8 mouse cellular contexts compared by ENCODE assay signal in the genomic region with DNA sequence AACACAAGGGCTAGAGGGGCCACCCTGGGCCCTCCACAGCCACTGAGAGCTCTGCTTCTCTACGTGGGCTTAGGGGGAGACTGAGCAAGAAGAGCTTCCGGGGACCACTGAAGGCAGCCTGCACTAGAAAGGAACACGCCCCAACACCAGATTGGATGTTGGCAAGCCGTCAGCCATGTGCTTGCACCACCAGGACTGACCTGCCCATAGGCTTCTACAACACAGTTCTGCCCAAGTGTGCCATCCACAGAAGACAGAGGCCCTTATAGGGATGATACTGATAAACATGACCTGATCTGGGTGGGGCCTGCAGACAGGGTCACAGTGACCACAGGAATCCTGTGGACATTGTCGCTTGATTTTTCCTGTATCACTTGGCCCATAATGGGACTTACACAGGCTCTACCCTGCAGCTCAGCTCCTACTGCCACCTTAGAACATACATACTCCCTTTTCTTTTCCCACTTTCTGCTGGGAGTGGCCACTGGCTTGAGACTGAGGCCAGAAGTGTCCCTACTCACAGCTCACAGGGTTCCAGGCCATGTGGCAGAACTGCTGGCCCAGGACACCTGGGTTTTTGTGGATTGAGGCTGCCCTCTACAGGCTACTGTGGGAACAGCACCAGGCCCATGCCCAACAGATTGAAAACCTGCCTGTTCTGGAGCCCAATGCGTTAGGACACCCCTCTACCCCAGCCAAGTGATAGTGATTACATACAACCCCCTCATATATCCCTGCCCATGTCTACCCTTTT. TPM values are rescaled to one million over a fixed set of nuclear protein-coding genes. Genes with fewer than 3 reads are reported as not detected.
DNase-seq lines count a peak whose midpoint lies in the region; ATAC-seq and TF ChIP-seq lines count a peak whose summit lies in the region.

No protein-coding gene starts in this region.

- dilution Hi-C loops in CH12.LX (cut with MboI; ENCODE audit: extremely low pct_ligation_motif_present, extremely low pct_unique_long_range_greater_than_20kb, low sequenced_read_pairs) = no loop called here

- 75% methylated on average over 6 of the region's 6 CpGs for WGBS in embryonic facial prominence, embryonic 14.5 days
- 71% methylated on average over 6 of the region's 6 CpGs for WGBS in heart, postnatal 0 days
- 66% methylated on average over 6 of the region's 6 CpGs for whole genome bisulfite sequencing in liver, postnatal 0 days (ENCODE audit: insufficient replicate concordance)

- TF ChIP-seq EP300 in CH12.LX (IDR thresholded peaks at IDR 0.05; ENCODE audit: low read length) = no peak
- TF ChIP-seq EP300 in heart, postnatal 0 days (IDR thresholded peaks at IDR 0.05; ENCODE audit: low read depth) = no peak
- TF ChIP-seq EP300 in liver, postnatal 0 days (IDR thresholded peaks at IDR 0.05; ENCODE audit: low read depth) = no peak

- H3K9ac ChIP-seq in CH12.LX (ENCODE audit: insufficient read depth, low read depth) = no peak overlapping the region
- no peak overlapping the region for H3K9ac ChIP-seq in embryonic facial prominence, embryonic 14.5 days (ENCODE audit: low read depth, low read length)
- H3K9ac ChIP-seq in heart, postnatal 0 days (replicated peaks; ENCODE audit: low read depth, low read length) = no peak overlapping the region
- no peak overlapping the region for H3K9ac ChIP-seq in liver, postnatal 0 days (replicated peaks)

- no peak overlapping the region for H3K27ac ChIP-seq in CH12.LX (ENCODE audit: insufficient read depth, low read depth)
- H3K27ac ChIP-seq in embryonic facial prominence, embryonic 14.5 days (replicated peaks; ENCODE audit: low read depth, low read length) = no peak overlapping the region
- no peak overlapping the region for H3K27ac ChIP-seq in heart, postnatal 0 days (ENCODE audit: low read depth)
- no peak overlapping the region for H3K27ac ChIP-seq in liver, postnatal 0 days (ENCODE audit: low read depth)

- in situ Hi-C loops in CH12.LX (cut with MboI; ENCODE audit: low pct_ligation_motif_present, low pct_unique_long_range_greater_than_20kb, low sequenced_read_pairs) = no loop called here

- no peaks in the 10 kb centered on the region for H3K79me2 ChIP-seq in CH12.LX (replicated peaks; ENCODE audit: control insufficient read depth, extremely low read depth, insufficient read depth, poor library complexity, severe bottlenecking)

- no peak overlapping the region for H3K4me3 ChIP-seq in CH12.LX (replicated peaks in 1 of 3; ENCODE audit: low read depth in 2 of 3, low read length in 2 of 3, poor library complexity in 1 of 3)
- H3K4me3 ChIP-seq in embryonic facial prominence, embryonic 14.5 days (ENCODE audit: low read depth, low read length) = no peak overlapping the region
- H3K4me3 ChIP-seq in heart, postnatal 0 days (ENCODE audit: low read depth, low read length) = no peak overlapping the region
- H3K4me3 ChIP-seq in liver, postnatal 0 days (ENCODE audit: low read depth, low read length) = no peak overlapping the region

- peaks cover 71 to 97% of the 10 kb centered on the region in 2 experiments for H3K36me3 ChIP-seq in CH12.LX (replicated peaks in 1 of 2; ENCODE audit: control insufficient read depth in 1 of 2, insufficient read depth in 1 of 2, low read length in 1 of 2)
- H3K36me3 ChIP-seq in embryonic facial prominence, embryonic 14.5 days (ENCODE audit: control insufficient read depth, insufficient read depth, low read length) = no peaks in the 10 kb centered on the region; the same call in 1 of the 2 replicates
- peaks cover 52% of the 10 kb centered on the region for H3K36me3 ChIP-seq in heart, postnatal 0 days (replicated peaks; ENCODE audit: control insufficient read depth, insufficient read depth, low read length)
- H3K36me3 ChIP-seq in liver, postnatal 0 days (replicated peaks; ENCODE audit: insufficient read depth, low read length) = peaks cover 72% of the 10 kb centered on the region

- peak; percentile 75 for DNase-seq in CH12.LX (ENCODE audit: extremely low read depth)
- peak; percentile 88 for DNase-seq in adrenal gland, postnatal 14 days
- peak; percentile 75 for DNase-seq in embryonic facial prominence, embryonic 14.5 days (ENCODE audit: low spot score)
- DNase-seq in heart, postnatal 0 days (ENCODE audit: low spot score) = peak; percentile 67
- peak; percentile 87 for DNase-seq in layer of hippocampus, adult 11-12 months (ENCODE audit: low spot score)
- peak; percentile 88 for DNase-seq in liver, postnatal 0 days
- peak; percentile 59 for DNase-seq in retina, adult 2 months (ENCODE audit: low read depth, low spot score)
- DNase-seq in thymus, postnatal 36 days = peak; percentile 79 to 84

- no peak; the same call in 1 of the 2 replicates for TF ChIP-seq POLR2A in CH12.LX (IDR thresholded peaks at IDR 0.05; ENCODE audit: low read depth, low read length)

- peak; percentile 98 for TF ChIP-seq RAD21 in CH12.LX (IDR thresholded peaks at IDR 0.05; ENCODE audit: low read depth, low read length)

- peak; percentile 95 to 96 for TF ChIP-seq CTCF in CH12.LX (conservative IDR thresholded peaks at IDR 0.05 in 1 of 2, IDR thresholded peaks at IDR 0.05 in 1 of 2; ENCODE audit: low read depth in 2 of 2, low read length in 2 of 2)
- TF ChIP-seq CTCF in heart, postnatal 0 days (IDR thresholded peaks at IDR 0.05; ENCODE audit: low read depth) = peak; percentile 91
- peak; percentile 98 for TF ChIP-seq CTCF in liver, postnatal 0 days (IDR thresholded peaks at IDR 0.05; ENCODE audit: low read depth)

- ATAC-seq in embryonic facial prominence, embryonic 14.5 days (ENCODE audit: low read depth) = peak; percentile 34; the same call in 1 of the 2 replicates
- peak; percentile 40 for ATAC-seq in heart, postnatal 0 days (ENCODE audit: insufficient read depth, low read depth)
- 0 out of 2 replicates have a peak, but pooled peaks have one; percentile 22 for ATAC-seq in liver, postnatal 0 days

- peaks cover 27% of the 10 kb centered on the region for H3K9me3 ChIP-seq in CH12.LX (replicated peaks; ENCODE audit: low read length)
- H3K9me3 ChIP-seq in embryonic facial prominence, embryonic 14.5 days (ENCODE audit: control insufficient read depth, low read length) = no peaks in the 10 kb centered on the region
- H3K9me3 ChIP-seq in heart, postnatal 0 days (replicated peaks; ENCODE audit: control insufficient read depth, low read length) = no peaks in the 10 kb centered on the region
- H3K9me3 ChIP-seq in liver, postnatal 0 days (ENCODE audit: low read length) = peaks cover 3% of the 10 kb centered on the region; the same call in 1 of the 2 replicates

- H3K27me3 ChIP-seq in CH12.LX (replicated peaks) = no peaks in the 10 kb centered on the region
- peaks cover 40% of the 10 kb centered on the region for H3K27me3 ChIP-seq in embryonic facial prominence, embryonic 14.5 days (replicated peaks; ENCODE audit: control insufficient read depth, insufficient read depth, low read length)
- no peaks in the 10 kb centered on the region for H3K27me3 ChIP-seq in heart, postnatal 0 days (ENCODE audit: control insufficient read depth, insufficient read depth, low read length)
- H3K27me3 ChIP-seq in liver, postnatal 0 days (ENCODE audit: insufficient read depth, low read length) = no peaks in the 10 kb centered on the region

- H3K4me1 ChIP-seq in CH12.LX (ENCODE audit: control insufficient read depth in 1 of 2, insufficient read depth in 2 of 2) = peaks cover 2 to 12% of the 10 kb centered on the region in 2 experiments; a peak in 2 of 4 replicates
- H3K4me1 ChIP-seq in embryonic facial prominence, embryonic 14.5 days (ENCODE audit: control insufficient read depth, insufficient read depth, low read length) = peaks cover 5% of the 10 kb centered on the region; the same call in 1 of the 2 replicates
- H3K4me1 ChIP-seq in heart, postnatal 0 days (ENCODE audit: control insufficient read depth, insufficient read depth) = peaks cover 21% of the 10 kb centered on the region
- H3K4me1 ChIP-seq in liver, postnatal 0 days (ENCODE audit: insufficient read depth) = peaks cover 32% of the 10 kb centered on the region

- H3K4me2 ChIP-seq in CH12.LX (ENCODE audit: insufficient read depth, low read depth, poor library complexity, severe bottlenecking) = no peak overlapping the region
- H3K4me2 ChIP-seq in embryonic facial prominence, embryonic 14.5 days (ENCODE audit: low read depth, low read length) = no peak overlapping the region
- no peak overlapping the region for H3K4me2 ChIP-seq in heart, postnatal 0 days (ENCODE audit: low read depth, low read length)
- H3K4me2 ChIP-seq in liver, postnatal 0 days (ENCODE audit: low read depth, low read length) = no peak overlapping the region

TF ChIP-seq in CH12.LX, 34 proteins besides CTCF, POLR2A, EP300 and RAD21 (continues in another document):
- TF ChIP-seq CHD1 (IDR thresholded peaks at IDR 0.05; ENCODE audit: low read depth, low read length) = no peak

RNA-seq across cellular contexts. Expression of gene Trhr2, which starts 27.6 kb away (rescaled TPM):
- 0.25 and 0.46 TPM in 2 replicates for total RNA-seq in CH12.LX (2012; rRNA removed)
- not detected in 2 replicates for total RNA-seq in CH12.LX (2014; rRNA removed)
- 0.42 and 0.51 TPM in 2 replicates for polyA plus RNA-seq in CH12.LX (2012; ENCODE audit: insufficient read length, low read depth)
- total RNA-seq in adrenal gland, postnatal 14 days (2021) = not detected in 2 replicates
- polyA plus RNA-seq in embryonic facial prominence, embryonic 14.5 days (2014; fragmentation: Nextera tagmentation; extraction: Ambion mirVana) = 0.16 TPM in 1 of 2 replicates, not detected in the other
- total RNA-seq in heart, postnatal 0 days (2014; rRNA removed; ENCODE audit: low replicate concordance) = not detected in 2 replicates
- not detected in 2 replicates for polyA plus RNA-seq in heart, postnatal 0 days (2015; fragmentation: Nextera tagmentation; extraction: Ambion mirVana)
- polyA plus RNA-seq in liver, postnatal 0 days (2015; fragmentation: Nextera tagmentation; extraction: Ambion mirVana) = not detected in 2 replicates

RNA-seq across cellular contexts. Expression of gene Zc3h18, which starts 43.5 kb away (rescaled TPM):
- total RNA-seq in CH12.LX (2012; rRNA removed) = 58.5 and 66.0 TPM in 2 replicates
- 34.6 and 36.3 TPM in 2 replicates for total RNA-seq in CH12.LX (2014; rRNA removed)
- 81.6 and 83.0 TPM in 2 replicates for polyA plus RNA-seq in CH12.LX (2012; ENCODE audit: insufficient read length, low read depth)
- 39.5 and 40.6 TPM in 2 replicates for total RNA-seq in adrenal gland, postnatal 14 days (2021)
- polyA plus RNA-seq in embryonic facial prominence, embryonic 14.5 days (2014; fragmentation: Nextera tagmentation; extraction: Ambion mirVana) = 30.9 and 31.6 TPM in 2 replicates
- total RNA-seq in heart, postnatal 0 days (2014; rRNA removed; ENCODE audit: low replicate concordance) = 8.4 and 23.1 TPM in 2 replicates
- polyA plus RNA-seq in heart, postnatal 0 days (2015; fragmentation: Nextera tagmentation; extraction: Ambion mirVana) = 13.9 and 14.4 TPM in 2 replicates
- 12.8 and 15.6 TPM in 2 replicates for polyA plus RNA-seq in liver, postnatal 0 days (2015; fragmentation: Nextera tagmentation; extraction: Ambion mirVana)

RNA-seq across cellular contexts. Expression of gene Zfpm1, which starts 51.0 kb away (rescaled TPM):
- total RNA-seq in CH12.LX (2012; rRNA removed) (30.1 and 31.0 TPM in 2 replicates), CH12.LX (2014; rRNA removed) (11.0 and 11.3 TPM in 2 replicates)
- 63.5 and 68.4 TPM in 2 replicates for polyA plus RNA-seq in CH12.LX (2012; ENCODE audit: insufficient read length, low read depth)
- 23.6 and 24.6 TPM in 2 replicates for total RNA-seq in adrenal gland, postnatal 14 days (2021)
- 1.7 and 1.9 TPM in 2 replicates for polyA plus RNA-seq in embryonic facial prominence, embryonic 14.5 days (2014; fragmentation: Nextera tagmentation; extraction: Ambion mirVana)
- 28.4 and 45.3 TPM in 2 replicates for total RNA-seq in heart, postnatal 0 days (2014; rRNA removed; ENCODE audit: low replicate concordance)
- 2.3 and 2.5 TPM in 2 replicates for polyA plus RNA-seq in heart, postnatal 0 days (2015; fragmentation: Nextera tagmentation; extraction: Ambion mirVana)
- 5.7 and 6.9 TPM in 2 replicates for polyA plus RNA-seq in liver, postnatal 0 days (2015; fragmentation: Nextera tagmentation; extraction: Ambion mirVana)
